Comparison of ENCODE assay signal across 25 mouse cellular contexts in genomic region chr7:81899361-81899760, GRCm38 (mm10). TPM values are rescaled to one million over a fixed set of nuclear protein-coding genes. Genes with fewer than 3 reads are reported as not detected.
"Had no signal": no experiment of that assay in that cellular context is flagged by ENCODE, and none has a peak within 500 bp of the region (broad histone marks: within the 10 kb centered on the region; RNA-seq: fewer than 3 reads in every experiment).

No protein-coding gene starts in this region.

- H3K27me3 ChIP-seq: limb, embryonic 12.5 days; lung, embryonic 15.5 days; midbrain, embryonic 15.5 days; neural tube, embryonic 12.5 days; stomach, embryonic 15.5 days had no signal

- H3K9ac ChIP-seq: limb, embryonic 12.5 days; liver, embryonic 13.5 days; liver, postnatal 0 days; lung, embryonic 15.5 days; midbrain, embryonic 15.5 days; neural tube, embryonic 12.5 days; stomach, embryonic 15.5 days had no signal

- H3K9me3 ChIP-seq: limb, embryonic 12.5 days; liver, embryonic 13.5 days; lung, embryonic 15.5 days; megakaryocyte, embryonic 14.5 days; midbrain, embryonic 15.5 days; neural tube, embryonic 12.5 days; stomach, embryonic 15.5 days had no signal

- H3K4me1 ChIP-seq: liver, embryonic 13.5 days; midbrain, embryonic 15.5 days; neural tube, embryonic 12.5 days; stomach, embryonic 15.5 days had no signal

- H3K27ac ChIP-seq: limb, embryonic 12.5 days; liver, embryonic 13.5 days; lung, embryonic 15.5 days; macrophage; midbrain, embryonic 15.5 days; neural tube, embryonic 12.5 days; stomach, embryonic 15.5 days had no signal

- H3K4me2 ChIP-seq: limb, embryonic 12.5 days; liver, embryonic 13.5 days; lung, embryonic 15.5 days; midbrain, embryonic 11.5 days; midbrain, embryonic 15.5 days; neural tube, embryonic 12.5 days; stomach, embryonic 15.5 days had no signal

- DNase-seq: kidney, postnatal 10 days; layer of hippocampus, adult 9-11 months; layer of hippocampus, postnatal 36 days; liver; liver, embryonic 13.5 days; liver, postnatal 0 days; lung, postnatal 14 days; right cerebral cortex, postnatal 4 days; thymus, adult 2 months; thymus, postnatal 36 days had no signal

- H3K36me3 ChIP-seq: liver, embryonic 13.5 days; lung, embryonic 15.5 days; stomach, embryonic 15.5 days had no signal

- ATAC-seq: intestine, postnatal 0 days; liver, postnatal 0 days; midbrain, embryonic 15.5 days had no signal

- H3K4me3 ChIP-seq: limb, embryonic 12.5 days; liver, embryonic 13.5 days; lung, embryonic 15.5 days; megakaryocyte, embryonic 14.5 days; midbrain, embryonic 15.5 days; neural tube, embryonic 12.5 days; stomach, embryonic 15.5 days had no signal

RNA-seq across cellular contexts. Expression of gene Gm10160, which starts 43.8 kb away (rescaled TPM):
- total RNA-seq: layer of hippocampus, postnatal 36 days; left cerebral cortex, adult 8-10 months; left cerebral cortex, postnatal 36 days; monocyte, adult 5-6 weeks; neutrophil, adult 5-6 weeks had no signal
- polyA plus RNA-seq: intestine, postnatal 0 days; limb, embryonic 12.5 days; liver, embryonic 13.5 days; liver, postnatal 0 days; lung, embryonic 15.5 days; macrophage; midbrain, embryonic 11.5 days; midbrain, embryonic 15.5 days; neural tube, embryonic 12.5 days; spleen, adult 2 months; stomach, embryonic 15.5 days; testis, adult 2 months; thymus, adult 2 months had no signal
